Mouse (Mus musculus): ENCODE measurements around the gene Gm3468. TPM values are rescaled to one million over a fixed set of nuclear protein-coding genes. Genes with fewer than 3 reads are reported as not detected.
"Not testable (repeated sequence)": the region's sequence is repeated elsewhere in the genome, so short reads cannot be mapped to it uniquely, and the experiment has no call there.

The Gm3468 gene
- 2.9 and 3.1 TPM in 2 replicates for polyA plus RNA-seq (2016; fragmentation: Nextera tagmentation; extraction: Ambion mirVana)

- H3K27me3 ChIP-seq (replicated peaks; ENCODE audit: low read depth, poor library complexity, severe bottlenecking): not testable (repeated sequence)
- under 1% methylated on average over 45 of the region's 51 CpGs for WGBS
- peak within 1 kb of the TSS; percentile 72 for H3K27ac ChIP-seq (replicated peaks)
These were observed at the start of gene Gm3468 for GRCm38 (mm10) chr14:6108272-6108925. Gene Gm3468, minus strand, starts transcription at chr14:6108665.

GRCm38 (mm10) chr14:6125707-6126106 is 17.2 kb upstream of the Gm3468 start, which contains the start of gene Gm3476:
Gene Gm3476, minus strand, starts transcription at chr14:6125807.
- not testable (repeated sequence) for H3K4me3 ChIP-seq; DNase-seq (ENCODE audit: low spot score); H3K9me3 ChIP-seq; H3K36me3 ChIP-seq (replicated peaks); H3K4me1 ChIP-seq; H3K27me3 ChIP-seq (replicated peaks; ENCODE audit: low read depth, poor library complexity, severe bottlenecking); H3K27ac ChIP-seq (replicated peaks)
- WGBS: no CpG with 5 or more reads among the region's 1 CpGs

More at GRCm38 (mm10) chr14:6108272-6108925, at the start of gene Gm3468:
- peak; percentile 90 for DNase-seq (ENCODE audit: low spot score)
- peak within 1 kb of the TSS; percentile 53 for H3K4me3 ChIP-seq
- not testable (repeated sequence) for H3K36me3 ChIP-seq (replicated peaks); H3K4me1 ChIP-seq; H3K9me3 ChIP-seq

- not testable (repeated sequence) for H3K27ac ChIP-seq (replicated peaks); H3K27me3 ChIP-seq (replicated peaks; ENCODE audit: low read depth, poor library complexity, severe bottlenecking); H3K4me1 ChIP-seq; H3K36me3 ChIP-seq (replicated peaks); H3K9me3 ChIP-seq
- 11% methylated on average over 9 of the region's 9 CpGs for WGBS
- DNase-seq (ENCODE audit: low spot score): peak; percentile 7
- H3K4me3 ChIP-seq: peak overlapping the region; percentile 53; the same call in 1 of the 2 replicates
These were observed 965 bp downstream of the Gm3468 start for GRCm38 (mm10) chr14:6107500-6107899.

GRCm38 (mm10) chr14:6093842-6094241 is 14.6 kb downstream of the Gm3468 start, which contains the start of gene Gm8206:
Gene Gm8206, minus strand, starts transcription at chr14:6093942.
- DNase-seq (ENCODE audit: low spot score); H3K27me3 ChIP-seq (replicated peaks; ENCODE audit: low read depth, poor library complexity, severe bottlenecking); H3K4me1 ChIP-seq; H3K36me3 ChIP-seq (replicated peaks); H3K9me3 ChIP-seq; H3K4me3 ChIP-seq; H3K27ac ChIP-seq (replicated peaks): not testable (repeated sequence)
- WGBS: 78% methylated on average over 3 of the region's 3 CpGs

- not testable (repeated sequence) for H3K27me3 ChIP-seq (replicated peaks; ENCODE audit: low read depth, poor library complexity, severe bottlenecking); H3K36me3 ChIP-seq (replicated peaks)
These were observed 50.3 kb downstream of the Gm3468 start, which contains the start of gene Gm6337 for GRCm38 (mm10) chr14:6058167-6058566. Gene Gm6337, minus strand, starts transcription at chr14:6058267.

More at GRCm38 (mm10) chr14:6058167-6058566, 50.3 kb downstream of the Gm3468 start, which contains the start of gene Gm6337:
- not testable (repeated sequence) for DNase-seq (ENCODE audit: low spot score); H3K27ac ChIP-seq (replicated peaks); H3K4me1 ChIP-seq; H3K4me3 ChIP-seq; H3K9me3 ChIP-seq
- WGBS: 93% methylated on average over 4 of the region's 4 CpGs

Other genes starting within 250 kb of the Gm3468 start
- 0.19 and 0.45 TPM in 2 replicates for gene Gm8237, start 228.3 kb downstream of the Gm3468 start, polyA plus RNA-seq (2016; fragmentation: Nextera tagmentation; extraction: Ambion mirVana)
- gene Gm3248, start 146.9 kb downstream of the Gm3468 start, polyA plus RNA-seq (2016; fragmentation: Nextera tagmentation; extraction: Ambion mirVana): 0.36 and 0.39 TPM in 2 replicates
- not detected in 2 replicates for gene Gm3453, start 129.5 kb downstream of the Gm3468 start, polyA plus RNA-seq (2016; fragmentation: Nextera tagmentation; extraction: Ambion mirVana)
- gene Gm6337, start 50.4 kb downstream of the Gm3468 start, polyA plus RNA-seq (2016; fragmentation: Nextera tagmentation; extraction: Ambion mirVana): not detected in 2 replicates
- gene Gm8206, start 14.7 kb downstream of the Gm3468 start, polyA plus RNA-seq (2016; fragmentation: Nextera tagmentation; extraction: Ambion mirVana): 0.87 and 1.3 TPM in 2 replicates
- gene Gm3476, start 17.1 kb upstream of the Gm3468 start, polyA plus RNA-seq (2016; fragmentation: Nextera tagmentation; extraction: Ambion mirVana): not detected in 2 replicates
- gene Gm21560, start 110.6 kb upstream of the Gm3468 start, polyA plus RNA-seq (2016; fragmentation: Nextera tagmentation; extraction: Ambion mirVana): not detected in 2 replicates
- 1.9 and 2.2 TPM in 2 replicates for gene Gm3411, start 178.6 kb upstream of the Gm3468 start, polyA plus RNA-seq (2016; fragmentation: Nextera tagmentation; extraction: Ambion mirVana)
- gene Gm21103, start 196.2 kb upstream of the Gm3468 start, polyA plus RNA-seq (2016; fragmentation: Nextera tagmentation; extraction: Ambion mirVana): not detected in 2 replicates
- gene Gm3618, start 235.0 kb upstream of the Gm3468 start, polyA plus RNA-seq (2016; fragmentation: Nextera tagmentation; extraction: Ambion mirVana): not detected in 2 replicates